Mouse (Mus musculus): ENCODE results near the gene B3gnt2.

B3gnt2 gene

DNA sequence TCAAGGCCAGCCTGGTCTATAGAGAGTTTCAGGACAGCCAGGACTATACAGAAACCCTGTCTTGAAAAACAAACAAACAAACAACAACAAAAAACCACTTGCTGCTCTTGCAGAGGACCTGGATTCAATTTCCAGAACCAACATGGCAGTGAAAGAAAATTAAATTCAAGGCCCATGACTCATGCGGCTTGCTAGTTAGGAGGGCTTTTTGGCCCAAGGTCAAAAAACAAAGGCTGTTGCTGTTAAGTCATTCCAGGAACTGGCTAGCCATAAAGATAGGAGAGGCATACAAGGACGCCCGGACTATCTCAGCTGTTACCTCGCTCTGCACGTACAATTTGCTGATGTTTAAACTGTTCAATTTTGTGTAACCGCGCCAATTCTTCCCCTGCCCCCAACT, 142.7 kb downstream of the B3gnt2 start:
- DNase-seq = no peak

DNA sequence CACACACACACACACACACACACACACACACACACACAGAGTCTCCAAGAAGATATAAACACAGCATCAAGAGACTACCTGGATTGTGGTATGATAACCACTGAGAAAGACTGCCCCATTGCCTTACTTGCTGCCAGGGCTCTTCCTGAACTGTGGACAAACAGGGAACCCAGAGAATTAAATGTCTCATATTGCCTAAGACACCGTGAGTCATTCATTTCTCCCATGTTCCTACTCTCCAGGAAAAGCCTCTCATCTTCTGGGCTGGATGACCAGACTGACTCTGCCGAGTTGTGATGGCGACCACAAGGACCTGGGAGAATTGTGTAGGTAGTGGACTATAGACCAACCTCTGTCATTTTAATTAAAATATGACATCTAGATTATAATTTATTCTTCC, 149.4 kb downstream of the B3gnt2 start:
- no peak for DNase-seq

DNA sequence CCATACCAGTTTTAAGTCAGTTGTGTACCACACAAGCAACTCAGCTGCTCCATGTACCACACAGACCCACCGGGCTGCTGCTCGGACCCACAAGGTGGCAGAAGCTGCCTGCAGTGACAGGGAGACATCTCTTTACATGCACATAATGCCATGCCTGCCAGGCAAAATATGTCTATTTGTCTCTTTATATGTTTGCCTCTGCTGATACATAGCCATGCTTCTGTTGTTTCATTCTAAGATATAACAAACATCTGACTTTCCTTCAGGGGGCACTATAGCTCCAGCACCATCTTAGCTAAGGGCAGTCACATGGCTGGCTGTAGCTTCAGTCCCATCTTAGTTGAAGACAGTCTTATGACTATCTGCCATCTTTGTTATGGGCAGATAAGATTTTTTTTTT, 150.2 kb downstream of the B3gnt2 start:
- no peak for DNase-seq

All from cerebellum, postnatal 36 days (tissue).